In genomic region chr5:101821052-101821451, GRCm38 (mm10) we compare ENCODE assay signal across 20 mouse cellular contexts. TPM values are rescaled to one million over a fixed set of nuclear protein-coding genes. Genes with fewer than 3 reads are reported as not detected.
DNase-seq lines count a peak whose midpoint lies in the region; ATAC-seq and TF ChIP-seq lines count a peak whose summit lies in the region.
"Had no signal": no experiment of that assay in that cellular context is flagged by ENCODE, and none has a peak within 500 bp of the region (broad histone marks: within the 10 kb centered on the region; RNA-seq: fewer than 3 reads in every experiment).

No protein-coding gene starts in this region.

- TF ChIP-seq CTCF in small intestine, adult 2 months (IDR thresholded peaks at IDR 0.05; ENCODE audit: extremely low read depth, insufficient read length, insufficient replicate concordance, low read depth, low read length): no peak

- ATAC-seq in heart, embryonic 11.5 days (replicated peaks; ENCODE audit: insufficient number of reproducible peaks, low FRiP score, low TSS enrichment): no peak
- ATAC-seq: forebrain, embryonic 14.5 days; hindbrain, postnatal 0 days; liver, postnatal 0 days had no signal

- peaks cover 21% of the 10 kb centered on the region for H3K4me1 ChIP-seq in small intestine, adult 2 months (ENCODE audit: control insufficient read depth, insufficient read depth, insufficient read length, low read length)
- H3K4me1 ChIP-seq in heart, embryonic 11.5 days (ENCODE audit: control insufficient read depth, insufficient read depth, low read length): peaks cover 22% of the 10 kb centered on the region

- no peaks in the 10 kb centered on the region for H3K27me3 ChIP-seq in small intestine, adult 2 months (ENCODE audit: control insufficient read depth, insufficient read depth, low read length)
- H3K27me3 ChIP-seq in heart, embryonic 11.5 days (ENCODE audit: control insufficient read depth, insufficient read depth, low read length): 0 out of 2 replicates have a peak, but pooled peaks cover 2% of the 10 kb centered on the region

- peak; percentile 16 for DNase-seq in lung, postnatal 25 days (ENCODE audit: low spot score)
- no peak for DNase-seq in lung, postnatal 10 days
- DNase-seq in kidney, adult 8-10 months: peak; percentile 30 to 52
- DNase-seq in kidney, postnatal 10 days: peak; percentile 50
- DNase-seq in retina, postnatal 1 day: no peak
- no peak for DNase-seq in cerebellum, postnatal 25 days
- DNase-seq: adrenal gland, postnatal 25 days; cerebellum, adult 8-10 months; liver, postnatal 0 days; right cerebral cortex, postnatal 14 days; thymus, postnatal 25 days had no signal

- no peak overlapping the region for H3K4me3 ChIP-seq in small intestine, adult 2 months (ENCODE audit: low read depth, low read length)
- H3K4me3 ChIP-seq in heart, embryonic 11.5 days (ENCODE audit: low read depth, low read length): no peak overlapping the region
- H3K4me3 ChIP-seq: embryonic facial prominence, embryonic 15.5 days; hindbrain, embryonic 10.5 days; midbrain, embryonic 12.5 days had no signal

- peak overlapping the region; percentile 75; the same call in 1 of the 2 replicates for H3K27ac ChIP-seq in small intestine, adult 2 months (ENCODE audit: insufficient read depth, low read depth, low read length)
- H3K27ac ChIP-seq in heart, embryonic 11.5 days (ENCODE audit: low read depth, low read length): no peak overlapping the region
- H3K27ac ChIP-seq: embryonic facial prominence, embryonic 15.5 days; hindbrain, embryonic 10.5 days; hindbrain, postnatal 0 days; midbrain, embryonic 12.5 days had no signal

- TF ChIP-seq POLR2A in small intestine, adult 2 months (IDR thresholded peaks at IDR 0.05; ENCODE audit: low read depth, low read length): no peak

- no peak overlapping the region for H3K9ac ChIP-seq in heart, embryonic 11.5 days (ENCODE audit: low read depth, low read length)
- H3K9ac ChIP-seq: embryonic facial prominence, embryonic 15.5 days; liver, postnatal 0 days; midbrain, embryonic 12.5 days had no signal

- peaks cover 59% of the 10 kb centered on the region for H3K36me3 ChIP-seq in small intestine, adult 2 months (ENCODE audit: control insufficient read depth, insufficient read depth, low read length)
- H3K36me3 ChIP-seq in heart, embryonic 11.5 days (ENCODE audit: control insufficient read depth, insufficient read depth, low read length): no peaks in the 10 kb centered on the region
- H3K36me3 ChIP-seq: embryonic facial prominence, embryonic 15.5 days; hindbrain, embryonic 10.5 days; midbrain, embryonic 12.5 days had no signal

- H3K4me2 ChIP-seq in heart, embryonic 11.5 days: no peak overlapping the region
- H3K4me2 ChIP-seq: embryonic facial prominence, embryonic 15.5 days; liver, embryonic 11.5 days; midbrain, embryonic 12.5 days had no signal

- H3K9me3 ChIP-seq in heart, embryonic 11.5 days (replicated peaks; ENCODE audit: control insufficient read depth, low read length): no peaks in the 10 kb centered on the region
- H3K9me3 ChIP-seq: embryonic facial prominence, embryonic 15.5 days; hindbrain, embryonic 10.5 days; midbrain, embryonic 12.5 days had no signal

- 30% methylated on average over 8 of the region's 8 CpGs for WGBS in small intestine, adult 2 months
- 72% methylated on average over 8 of the region's 8 CpGs for WGBS in heart, embryonic 11.5 days (ENCODE audit: insufficient replicate concordance)

RNA-seq across cellular contexts. Expression of gene Cds1, which starts 56.1 kb away (rescaled TPM):
- polyA plus RNA-seq in small intestine, adult 2 months (2012; rRNA removed): 39.8 and 112 TPM in 2 replicates
- 0.52 and 0.60 TPM in 2 replicates for polyA plus RNA-seq in heart, embryonic 11.5 days (2014; fragmentation: Nextera tagmentation; extraction: Ambion mirVana)
- polyA plus RNA-seq: C2C12 had no signal

Comparison
In these comparisons a context has a peak if more than half of its experiments do, and no peak if none do; other contexts are left out.
1. DNase-seq: peak in lung, postnatal 25 days (single experiment), kidney, adult 8-10 months (2 of 2) and kidney, postnatal 10 days (single experiment); none in lung, postnatal 10 days (single experiment), retina, postnatal 1 day (single experiment) and cerebellum, postnatal 25 days (0 of 2).
2. RNA of gene Cds1, which starts 56.1 kb away (polyA plus RNA-seq): 39.8 to 112 TPM in small intestine, adult 2 months; 0.52 to 0.60 TPM in heart, embryonic 11.5 days; every median in the first group is over 10 times any median in the second.